Mouse (Mus musculus) limb, embryonic 12.5 days (tissue): Measurements from ENCODE around the gene Ap5s1. TPM values are rescaled to one million over a fixed set of nuclear protein-coding genes. Genes with fewer than 3 reads are reported as not detected.
"Not testable (repeated sequence)": the region's sequence is repeated elsewhere in the genome, so short reads cannot be mapped to it uniquely, and the experiment has no call there.

Source experiments
- ATAC-seq: fragments of 200-750 bp; cut with Nextera tagmentation; 2 replicates; pipeline ENCODE4 v1.8.0; 2017; ENCODE audit warnings: low read depth, moderate TSS enrichment; ENCODE audit not compliant: insufficient number of reproducible peaks, insufficient read depth, low FRiP score, low TSS enrichment
- H3K27ac ChIP-seq: fragments of 300-500 bp; sonication (generic); 2 replicates; pipeline ENCODE4 v1.5.1; 2016; ENCODE audit warnings: mild to moderate bottlenecking, moderate library complexity
- H3K27me3 ChIP-seq: fragments of 300-500 bp; sonication (generic); 2 replicates; pipeline ENCODE4 v1.6.1; 2016; ENCODE audit warnings: mild to moderate bottlenecking, moderate library complexity
- H3K36me3 ChIP-seq: fragments of 300-500 bp; sonication (generic); 2 replicates; pipeline ENCODE4 v1.6.1; 2016; ENCODE audit warnings: mild to moderate bottlenecking, moderate library complexity
- H3K4me1 ChIP-seq: fragments of 300-500 bp; sonication (generic); replicated peaks from 2 replicates; pipeline ENCODE4 v1.6.1; 2016
- H3K4me2 ChIP-seq: fragments of 300-500 bp; sonication (generic); 2 replicates; pipeline ENCODE4 v1.6.1; 2016; ENCODE audit warnings: mild to moderate bottlenecking, moderate library complexity
- H3K4me3 ChIP-seq: fragments of 300-500 bp; sonication (generic); replicated peaks from 2 replicates; pipeline ENCODE4 v1.5.1; 2016; ENCODE audit warnings: mild to moderate bottlenecking
- H3K9ac ChIP-seq: fragments of 300-500 bp; sonication (generic); replicated peaks from 2 replicates; pipeline ENCODE4 v1.6.1; 2016; ENCODE audit warnings: mild to moderate bottlenecking, moderate library complexity
- H3K9me3 ChIP-seq: fragments of 300-500 bp; sonication (generic); 2 replicates; pipeline ENCODE4 v1.6.1; 2016; ENCODE audit warnings: mild to moderate bottlenecking, moderate library complexity
- WGBS: fragments of 180-500 bp; shearing (Covaris S2); methylation state at CpG from one replicate; pipeline ENCODE4 v1.1.7; 2016; 5-methylcytosine and 5-hydroxymethylcytosine counted together
- polyA plus RNA-seq: library from polyadenylated mRNA; unstranded; fragments of >200 nt; fragmentation: Nextera tagmentation; extraction: Ambion mirVana; gene quantifications from 2 replicates; pipeline ENCODE4 v1.2.1, GENCODE M21; 2016

Gene Ap5s1
- polyA plus RNA-seq, 1 experiment from 2014 or later: 23.3 TPM

GRCm38 (mm10) chr2:131223569-131223968, 16.7 kb downstream of the Ap5s1 start:
- Histone ChIP-seq H3K4me3 (no peak overlapping the region), H3K9ac (no peak overlapping the region), H3K27ac (no peak overlapping the region), H3K4me1 (no peaks in the 10 kb centered on the region), H3K9me3 (no peaks in the 10 kb centered on the region), H3K4me2 (no peak overlapping the region), H3K27me3 (no peaks in the 10 kb centered on the region), H3K36me3 (no peaks in the 10 kb centered on the region)
- no peak for ATAC-seq
- 50% methylated on average over 1 of the region's 1 CpGs for WGBS

GRCm38 (mm10) chr2:131225178-131225577, 18.3 kb downstream of the Ap5s1 start:
- ATAC-seq: no peak
- Histone ChIP-seq H3K4me1 (no peaks in the 10 kb centered on the region), H3K27me3 (no peaks in the 10 kb centered on the region), H3K4me3 (no peak overlapping the region), H3K36me3 (no peaks in the 10 kb centered on the region), H3K9ac (no peak overlapping the region), H3K4me2 (no peak overlapping the region), H3K9me3 (no peaks in the 10 kb centered on the region), H3K27ac (no peak overlapping the region)
- WGBS: 87% methylated on average over 6 of the region's 6 CpGs

GRCm38 (mm10) chr2:131226669-131227068, 19.8 kb downstream of the Ap5s1 start:
- H3K27me3 ChIP-seq, H3K9ac ChIP-seq, H3K27ac ChIP-seq, H3K4me3 ChIP-seq, H3K9me3 ChIP-seq, ATAC-seq, H3K4me2 ChIP-seq, H3K4me1 ChIP-seq, H3K36me3 ChIP-seq: not testable (repeated sequence)
- WGBS: 69% methylated on average over 2 of the region's 2 CpGs

- WGBS: 89% methylated on average over 3 of the region's 3 CpGs
- H3K4me3 ChIP-seq: no peak overlapping the region
- no peak overlapping the region for H3K4me2 ChIP-seq
- ATAC-seq: no peak
- H3K4me1 ChIP-seq: no peaks in the 10 kb centered on the region
- no peaks in the 10 kb centered on the region; the same call in 1 of the 2 replicates for H3K27me3 ChIP-seq
- H3K36me3 ChIP-seq: no peaks in the 10 kb centered on the region
- H3K9me3 ChIP-seq: no peaks in the 10 kb centered on the region
- H3K27ac ChIP-seq: no peak overlapping the region
- H3K9ac ChIP-seq: no peak overlapping the region
Observed at GRCm38 (mm10) chr2:131227243-131227642, 20.4 kb downstream of the Ap5s1 start.

- H3K4me1 ChIP-seq: peaks cover 18% of the 10 kb centered on the region
- H3K27me3 ChIP-seq: no peaks in the 10 kb centered on the region; the same call in 1 of the 2 replicates
- whole genome bisulfite sequencing: 94% methylated on average over 2 of the region's 2 CpGs
- no peak overlapping the region for H3K4me2 ChIP-seq
- no peak overlapping the region for H3K9ac ChIP-seq
- ATAC-seq: no peak
- peaks cover 7% of the 10 kb centered on the region; the same call in 1 of the 2 replicates for H3K36me3 ChIP-seq
- H3K9me3 ChIP-seq: no peaks in the 10 kb centered on the region
- no peak overlapping the region for H3K27ac ChIP-seq
- no peak overlapping the region for H3K4me3 ChIP-seq
Observed at GRCm38 (mm10) chr2:131232558-131232957, 25.7 kb downstream of the Ap5s1 start.

GRCm38 (mm10) chr2:131233307-131234126, 26.6 kb downstream of the Ap5s1 start, which contains the start of gene Mavs:
TSS of gene Mavs (plus strand) at chr2:131234063.
- Histone ChIP-seq H3K4me3 (peak within 1 kb of the TSS; percentile 56), H3K9me3 (no peaks in the 10 kb centered on the region), H3K9ac (peak within 1 kb of the TSS; percentile 76), H3K4me1 (peaks cover 18% of the 10 kb centered on the region), H3K36me3 (peaks cover 9% of the 10 kb centered on the region; the same call in 1 of the 2 replicates), H3K27me3 (no peaks in the 10 kb centered on the region; the same call in 1 of the 2 replicates), H3K4me2 (peak within 1 kb of the TSS; percentile 81), H3K27ac (peak within 1 kb of the TSS; percentile 79)
- ATAC-seq: peak; percentile 100
- WGBS: 10% methylated on average over 29 of the region's 29 CpGs

- peak overlapping the region; percentile 81 for H3K4me2 ChIP-seq
- 10% methylated on average over 28 of the region's 28 CpGs for WGBS
- H3K27me3 ChIP-seq: no peaks in the 10 kb centered on the region; the same call in 1 of the 2 replicates
- no peaks in the 10 kb centered on the region for H3K9me3 ChIP-seq
- peak overlapping the region; percentile 76 for H3K9ac ChIP-seq
- no peak for ATAC-seq
- H3K27ac ChIP-seq: peak overlapping the region; percentile 75
- H3K4me3 ChIP-seq: peak overlapping the region; percentile 56
- peaks cover 16% of the 10 kb centered on the region; the same call in 1 of the 2 replicates for H3K36me3 ChIP-seq
- peaks cover 18% of the 10 kb centered on the region for H3K4me1 ChIP-seq
Observed at GRCm38 (mm10) chr2:131234127-131234650, 27.3 kb downstream of the Ap5s1 start.

GRCm38 (mm10) chr2:131234970-131235635, 28.2 kb downstream of the Ap5s1 start:
- Histone ChIP-seq H3K36me3 (peaks cover 25% of the 10 kb centered on the region), H3K4me3 (peak overlapping the region; percentile 56), H3K4me2 (peak overlapping the region; percentile 81), H3K27ac (no peak overlapping the region), H3K4me1 (peaks cover 18% of the 10 kb centered on the region), H3K9me3 (no peaks in the 10 kb centered on the region), H3K27me3 (no peaks in the 10 kb centered on the region; the same call in 1 of the 2 replicates), H3K9ac (peak overlapping the region; percentile 31; the same call in 1 of the 2 replicates)
- no peak for ATAC-seq
- 82% methylated on average over 7 of the region's 7 CpGs for WGBS

GRCm38 (mm10) chr2:131242180-131242579, 35.3 kb downstream of the Ap5s1 start:
- no peak for ATAC-seq
- no peaks in the 10 kb centered on the region for H3K27me3 ChIP-seq
- H3K27ac ChIP-seq: no peak overlapping the region
- no peaks in the 10 kb centered on the region for H3K9me3 ChIP-seq
- H3K4me2 ChIP-seq: no peak overlapping the region
- peaks cover 89% of the 10 kb centered on the region for H3K36me3 ChIP-seq
- no peaks in the 10 kb centered on the region for H3K4me1 ChIP-seq
- no peak overlapping the region for H3K9ac ChIP-seq
- no peak overlapping the region for H3K4me3 ChIP-seq

- Histone ChIP-seq H3K4me2 (no peak overlapping the region), H3K4me1 (no peaks in the 10 kb centered on the region), H3K36me3 (peaks cover 93% of the 10 kb centered on the region), H3K4me3 (no peak overlapping the region), H3K27ac (no peak overlapping the region), H3K27me3 (no peaks in the 10 kb centered on the region), H3K9me3 (no peaks in the 10 kb centered on the region), H3K9ac (no peak overlapping the region)
- no peak for ATAC-seq
- WGBS: 87% methylated on average over 7 of the region's 7 CpGs
Observed at GRCm38 (mm10) chr2:131242929-131243328, 36.1 kb downstream of the Ap5s1 start.

GRCm38 (mm10) chr2:131253681-131254328, 46.9 kb downstream of the Ap5s1 start:
- H3K36me3 ChIP-seq: peaks cover 1% of the 10 kb centered on the region
- H3K4me2 ChIP-seq: peak overlapping the region; percentile 22
- H3K4me3 ChIP-seq: no peak overlapping the region
- ATAC-seq: peak; percentile 35
- no peak overlapping the region for H3K9ac ChIP-seq
- peak overlapping the region; percentile 69; the same call in 1 of the 2 replicates for H3K27ac ChIP-seq
- H3K4me1 ChIP-seq: peaks cover 17% of the 10 kb centered on the region
- no peaks in the 10 kb centered on the region for H3K9me3 ChIP-seq
- WGBS: 23% methylated on average over 7 of the region's 7 CpGs
- H3K27me3 ChIP-seq: no peaks in the 10 kb centered on the region
